Mouse (Mus musculus) megakaryocyte, embryonic 14.5 days (primary cell): Measurements from ENCODE around the gene Klf13.

ENCODE experiments used
- FLI1 ChIP-seq: IDR thresholded peaks from 2 replicates; pipeline ENCODE4 v1.6.1; 2012; ENCODE audit warnings: low read length, inconsistent platforms, mixed read lengths
- GATA1 ChIP-seq: IDR thresholded peaks from 3 replicates; pipeline ENCODE4 v1.6.1; 2012; ENCODE audit warnings: mixed read lengths, low read length, inconsistent platforms, borderline replicate concordance

- TF ChIP-seq GATA1 (no peak), FLI1 (no peak)
These were observed 8.6 kb downstream of the Klf13 start for GRCm38 (mm10) chr7:63930132-63930531.
